Mouse (Mus musculus): ENCODE measurements around the gene Echdc3.
A peak's percentile ranks its signal among the peaks of the same experiment; 100 is the strongest.

Gene Echdc3

GRCm38 (mm10) chr2:6165771-6166170 is 47.1 kb downstream of the Echdc3 start:
- DNase-seq: no peak

DNA sequence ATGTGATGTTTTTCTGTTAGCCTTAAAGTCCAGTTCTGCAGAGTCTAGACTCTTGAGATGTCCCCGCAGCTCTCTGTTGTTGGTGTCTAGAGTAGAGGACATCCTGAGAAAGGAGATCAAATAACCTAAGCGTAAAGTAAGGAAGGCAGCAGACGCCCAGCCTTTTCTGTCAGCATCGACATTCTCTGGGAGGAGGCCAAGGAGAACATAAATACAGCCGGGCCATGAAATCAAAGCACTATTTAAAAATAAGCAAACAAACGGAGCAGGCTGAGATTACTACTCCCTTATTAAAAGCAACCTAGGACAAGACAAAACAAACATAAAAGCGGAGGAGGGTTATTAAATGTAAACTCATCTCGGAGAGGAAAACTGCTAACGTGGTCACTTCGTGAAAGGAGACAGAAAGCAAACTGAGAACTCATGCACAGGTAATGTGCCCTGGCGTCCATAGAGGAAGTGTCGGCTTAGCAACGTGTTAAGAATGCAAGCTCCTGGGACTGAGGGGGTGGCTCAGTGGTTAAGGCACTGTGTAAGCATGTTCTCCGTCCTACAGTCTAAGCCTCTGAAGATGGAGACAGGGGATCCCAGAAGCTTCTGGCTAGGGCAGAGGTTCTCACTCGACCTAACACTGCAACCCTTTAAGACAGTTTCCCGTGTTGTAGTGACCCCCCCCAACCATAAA is 48.1 kb downstream of the Echdc3 start:
- DNase-seq: no peak

DNA sequence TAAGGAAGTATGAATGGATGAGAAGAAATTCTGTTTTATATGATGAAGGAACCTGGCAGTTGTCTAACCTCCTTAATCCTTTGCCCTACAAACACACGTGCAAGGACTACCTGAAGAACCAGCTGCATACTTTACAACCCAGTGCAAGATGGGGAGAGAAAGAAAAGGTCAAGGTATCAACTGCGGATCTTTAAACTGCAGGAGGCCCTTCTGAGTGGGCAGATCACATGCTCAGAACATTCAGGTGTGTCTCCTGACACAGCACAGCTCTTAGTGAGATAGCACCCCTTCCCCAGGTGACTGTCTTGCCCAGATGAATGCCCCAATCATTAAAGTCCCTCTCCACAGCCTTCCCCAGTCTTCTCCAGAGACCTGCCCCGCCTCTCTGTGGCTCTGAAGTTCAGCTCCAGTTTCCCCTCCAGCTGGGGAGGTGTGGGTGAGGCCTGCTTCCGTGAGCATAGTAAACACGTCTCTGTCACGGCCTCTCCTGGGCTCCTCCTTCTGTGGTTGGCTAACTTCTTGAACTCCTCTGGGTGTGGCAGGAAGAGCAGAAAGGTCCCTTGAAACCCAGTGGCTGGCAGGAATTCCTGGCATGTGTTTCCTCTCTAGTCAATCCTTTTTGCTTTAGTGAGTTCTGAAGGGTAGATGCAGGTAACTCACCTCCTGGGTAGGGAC is 50.3 kb downstream of the Echdc3 start:
- DNase-seq: no peak

DNA sequence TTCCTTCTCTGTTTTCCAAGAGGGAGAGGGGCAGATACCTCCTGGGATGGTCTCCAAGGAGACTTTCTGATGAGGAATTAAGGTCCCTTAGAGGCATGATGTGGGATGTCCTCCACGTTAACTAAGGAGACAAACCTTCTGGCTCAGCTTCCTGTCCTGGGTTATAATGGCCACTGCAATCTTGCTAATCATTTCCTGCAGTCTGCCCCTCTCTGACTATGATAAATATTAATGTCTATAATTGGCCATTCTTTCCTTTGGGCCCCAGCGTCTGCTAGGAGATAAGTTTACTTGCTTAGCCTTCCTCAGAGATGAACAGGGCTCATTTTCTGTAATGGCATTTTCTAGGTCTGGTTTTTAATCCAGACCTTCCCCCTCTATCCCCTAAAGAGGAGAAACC is 53.1 kb downstream of the Echdc3 start:
- no peak for DNase-seq

- DNase-seq: no peak
Measured at GRCm38 (mm10) chr2:6159219-6159618, 53.6 kb downstream of the Echdc3 start.

- no peak for DNase-seq
Measured at GRCm38 (mm10) chr2:6157635-6158034, 55.2 kb downstream of the Echdc3 start.

GRCm38 (mm10) chr2:6157208-6157607 is 55.6 kb downstream of the Echdc3 start:
- DNase-seq: no peak

GRCm38 (mm10) chr2:6149801-6150200 is 63.0 kb downstream of the Echdc3 start:
- no peak for DNase-seq

- peak; percentile 43 for DNase-seq
Measured at GRCm38 (mm10) chr2:6146901-6147300, 65.9 kb downstream of the Echdc3 start.

GRCm38 (mm10) chr2:6146257-6146656 is 66.6 kb downstream of the Echdc3 start:
- DNase-seq: no peak

GRCm38 (mm10) chr2:6145611-6146010 is 67.2 kb downstream of the Echdc3 start:
- no peak for DNase-seq

DNA sequence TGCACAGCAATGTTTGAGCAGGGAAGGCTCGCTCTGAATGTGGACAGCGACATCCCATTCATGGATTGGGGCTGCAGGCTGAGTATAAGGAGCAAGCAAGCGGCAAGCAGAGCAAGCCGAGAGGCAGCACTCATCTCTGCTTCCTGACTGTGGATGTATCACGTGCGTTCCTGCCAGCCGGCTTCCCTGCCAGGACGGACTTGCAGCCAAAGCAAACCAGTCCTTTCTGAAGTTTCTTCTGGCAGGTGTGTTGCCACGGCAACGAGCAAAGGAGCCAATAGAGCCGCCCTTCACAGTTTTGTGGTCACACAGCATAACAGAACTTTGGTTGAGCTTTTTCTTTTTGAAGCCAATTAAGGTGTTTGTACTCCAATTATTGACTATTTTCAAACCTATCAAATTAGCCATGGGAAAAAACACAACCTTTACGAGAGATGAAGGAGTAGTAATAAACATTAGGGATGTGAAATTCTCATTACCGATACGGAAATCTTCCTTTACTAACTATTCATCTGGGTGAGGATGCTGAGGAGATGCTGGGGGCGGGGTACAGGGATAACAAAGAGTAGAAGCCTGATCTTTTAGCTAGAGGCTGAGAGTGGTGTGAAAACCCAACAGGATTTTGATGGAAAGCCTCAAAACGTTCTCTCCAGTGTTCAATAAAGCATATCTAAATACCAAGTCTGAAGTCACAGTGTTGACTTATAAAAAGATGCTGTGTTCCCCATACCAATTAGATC is 69.7 kb downstream of the Echdc3 start:
- no peak for DNase-seq

- no peak for DNase-seq
Measured at GRCm38 (mm10) chr2:6140572-6141161, 72.2 kb downstream of the Echdc3 start.
